Mouse (Mus musculus) thymus, postnatal 14 days (tissue): Measurements from ENCODE around the gene AI854703.
A peak's percentile ranks its signal among the peaks of the same experiment; 100 is the strongest.

Experiments
- DNase-seq: peaks from one replicate; pipeline ENCODE4 v3.0.0; 2021

The AI854703 gene

DNA sequence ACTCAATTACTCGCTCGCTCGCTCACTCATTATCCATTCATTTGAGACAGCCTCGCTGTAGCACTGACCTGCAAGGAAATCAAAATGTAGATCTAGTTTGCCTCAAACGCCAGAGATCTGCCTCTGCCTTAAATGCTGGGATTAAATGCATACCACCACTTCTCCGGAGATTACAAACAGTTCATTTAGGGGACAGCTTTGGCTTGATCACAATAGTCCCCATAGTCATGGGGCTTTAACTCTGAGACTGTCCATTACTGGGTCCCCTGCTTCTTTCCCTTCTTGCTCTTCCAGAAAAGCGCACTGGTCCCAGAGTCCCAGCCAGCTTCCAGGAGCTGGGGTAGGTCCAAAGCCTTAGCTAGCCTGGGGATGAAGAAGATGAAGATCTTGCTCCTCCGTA is at the start of gene AI854703:
TSS of gene AI854703 (plus strand) at position 301 of the 400 bp plus-strand sequence.
- no peak for DNase-seq

DNA sequence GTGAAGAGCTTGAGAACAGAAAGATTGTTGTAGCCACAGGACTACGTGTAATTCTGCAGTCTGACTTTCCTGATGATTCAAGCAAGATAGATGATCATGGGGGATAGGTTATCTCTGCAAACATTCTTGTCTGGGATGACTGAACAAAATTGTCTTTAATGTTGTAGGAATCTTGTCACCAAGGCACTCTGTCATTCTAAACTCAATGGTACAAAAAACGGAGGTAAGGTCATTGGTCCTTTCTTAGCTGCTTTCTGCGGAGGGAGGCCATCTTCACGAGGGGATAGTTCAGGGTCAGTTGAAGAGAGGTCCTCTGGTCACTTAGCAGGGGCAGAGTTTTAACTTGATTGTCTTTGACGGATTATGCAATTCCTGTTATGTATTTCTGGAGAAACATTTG is 47.8 kb upstream of the AI854703 start:
- DNase-seq, result no peak

DNA sequence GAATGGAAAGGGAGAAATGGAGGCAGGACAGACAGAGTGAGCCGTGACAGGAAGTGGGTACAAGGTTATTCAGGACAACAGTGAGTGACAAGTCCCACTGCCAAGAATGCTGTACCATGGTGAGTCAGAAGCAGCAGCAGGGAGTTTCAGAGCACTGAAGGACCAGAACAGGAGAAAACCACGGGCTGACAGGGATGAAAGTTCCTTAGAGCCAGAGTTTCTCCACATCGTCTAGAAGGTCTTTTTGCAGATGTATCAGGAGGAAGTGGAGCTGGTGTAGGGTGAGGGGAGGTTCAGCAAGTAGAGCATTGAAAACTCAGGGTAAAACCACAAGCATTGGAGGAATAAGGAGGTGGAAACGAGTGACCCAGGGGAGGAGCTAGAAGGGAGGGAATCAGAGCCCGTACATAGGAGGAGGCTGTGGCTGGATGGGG is 47.3 kb upstream of the AI854703 start:
- DNase-seq, result no peak

DNA sequence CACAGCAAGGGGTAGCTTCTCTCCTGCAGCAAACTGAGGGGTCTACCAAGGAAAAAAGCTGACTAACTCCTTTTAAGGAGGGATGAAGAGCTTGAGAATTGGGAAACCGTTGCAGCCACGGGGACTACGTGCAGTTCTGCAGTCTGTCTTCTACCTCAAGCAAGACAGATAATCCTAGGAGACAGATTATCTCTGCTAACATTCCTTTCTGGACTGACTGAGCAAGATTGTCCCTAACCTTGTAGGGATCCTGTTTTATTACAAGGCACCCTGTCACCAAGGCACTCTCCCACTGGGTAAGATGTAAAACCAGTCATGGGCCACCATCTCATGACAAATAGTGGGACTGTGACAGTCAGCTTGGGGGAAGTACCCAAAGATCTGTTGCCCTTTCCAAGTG is 45.3 kb upstream of the AI854703 start:
- DNase-seq, result no peak

DNA sequence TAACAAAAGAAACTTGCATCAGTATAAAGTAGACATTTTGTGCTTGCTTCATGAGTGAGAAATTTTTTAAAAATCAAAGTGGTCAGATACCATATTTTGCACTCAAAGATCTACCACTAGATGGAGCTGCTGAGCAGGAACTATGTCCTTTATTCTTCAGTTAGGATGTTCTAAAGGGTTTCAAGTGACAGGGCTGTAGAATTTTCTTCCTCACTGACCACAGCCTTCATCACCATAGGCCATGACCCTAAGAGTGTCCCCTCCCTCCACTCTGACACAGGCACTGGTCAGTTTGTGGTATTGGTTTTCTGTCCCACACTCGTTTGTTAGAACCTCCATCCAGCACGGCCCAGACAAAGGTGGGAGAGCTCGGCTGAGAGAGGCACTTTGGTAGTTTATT is 44.5 kb upstream of the AI854703 start:
- peak; percentile 53 for DNase-seq

DNA sequence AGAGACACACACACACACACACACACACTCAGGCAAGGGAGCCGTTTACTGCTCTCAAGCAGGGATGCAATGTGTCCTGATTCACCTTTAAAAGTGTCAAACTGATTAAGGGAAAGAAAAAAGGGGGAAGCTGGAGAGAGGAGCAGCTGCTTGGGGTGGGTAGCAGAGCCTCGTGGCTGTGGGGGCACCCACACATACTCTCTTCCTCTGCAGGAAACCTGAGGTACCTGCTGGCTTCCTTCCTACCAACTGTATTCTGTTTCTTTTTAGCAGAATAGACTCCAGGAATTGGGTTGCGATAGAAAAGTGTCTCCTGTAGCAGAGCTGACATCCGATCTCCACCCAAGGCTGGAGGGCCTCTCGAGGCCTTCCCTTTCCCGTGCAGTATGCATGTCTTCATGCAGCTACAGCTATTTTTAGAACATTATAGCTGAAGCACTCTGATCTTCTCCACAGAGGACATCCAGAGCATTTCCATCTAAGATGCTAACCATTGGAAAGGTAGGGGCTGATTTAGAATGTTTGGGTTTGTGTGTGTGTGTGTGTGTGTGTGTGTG is 37.3 kb upstream of the AI854703 start, which contains the start of gene Gm45021:
TSS of gene Gm45021 (plus strand) at position 417 of the 557 bp plus-strand sequence.
- DNase-seq, result no peak

DNA sequence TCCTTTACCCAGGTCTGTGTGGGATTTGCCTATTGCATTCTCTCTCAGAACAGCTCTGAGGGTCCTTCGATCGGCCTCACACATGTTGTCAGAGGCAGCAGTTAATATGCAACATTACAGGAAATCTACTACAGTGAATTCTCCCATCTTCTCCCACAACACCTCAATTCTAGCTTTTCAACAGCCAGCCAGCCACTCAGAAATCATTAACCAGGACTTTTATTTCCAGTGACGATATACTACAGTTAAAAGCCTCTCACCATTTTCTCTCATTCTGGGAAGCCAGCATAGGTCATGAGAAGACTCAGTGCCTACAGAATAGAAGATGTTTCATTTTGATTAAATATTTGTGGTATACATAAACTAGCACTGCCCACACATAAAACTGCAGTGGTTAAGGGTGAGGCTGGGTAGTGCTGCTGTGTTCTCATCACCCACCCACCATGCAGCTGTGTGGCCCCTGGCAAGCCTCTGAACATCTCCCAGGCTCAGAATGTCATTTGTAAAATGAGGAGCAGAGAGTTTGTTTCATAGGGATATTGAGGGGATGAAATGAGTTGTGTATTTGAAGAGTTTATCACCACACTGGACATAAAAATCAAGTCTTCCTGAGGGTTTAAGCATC is 35.2 kb upstream of the AI854703 start:
- no peak for DNase-seq

DNA sequence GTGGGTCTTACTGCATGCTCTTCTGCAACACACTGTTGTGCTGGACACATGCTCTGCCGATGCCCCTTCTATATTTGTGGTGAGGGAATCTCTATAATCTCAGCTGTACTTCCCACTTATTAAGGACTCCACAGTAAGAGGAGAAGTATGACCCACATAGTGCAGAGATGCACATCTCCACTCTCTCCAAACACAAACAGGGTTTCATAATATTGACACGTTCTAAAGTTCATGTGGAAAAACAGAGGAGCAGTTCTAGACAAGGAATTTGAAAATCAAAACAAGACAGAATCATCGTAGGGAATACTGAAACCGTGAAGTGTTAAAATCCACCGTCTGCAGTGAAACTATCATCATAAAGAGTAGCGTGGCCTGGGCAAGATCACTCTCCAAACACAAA is 34.7 kb upstream of the AI854703 start:
- DNase-seq, result no peak

DNA sequence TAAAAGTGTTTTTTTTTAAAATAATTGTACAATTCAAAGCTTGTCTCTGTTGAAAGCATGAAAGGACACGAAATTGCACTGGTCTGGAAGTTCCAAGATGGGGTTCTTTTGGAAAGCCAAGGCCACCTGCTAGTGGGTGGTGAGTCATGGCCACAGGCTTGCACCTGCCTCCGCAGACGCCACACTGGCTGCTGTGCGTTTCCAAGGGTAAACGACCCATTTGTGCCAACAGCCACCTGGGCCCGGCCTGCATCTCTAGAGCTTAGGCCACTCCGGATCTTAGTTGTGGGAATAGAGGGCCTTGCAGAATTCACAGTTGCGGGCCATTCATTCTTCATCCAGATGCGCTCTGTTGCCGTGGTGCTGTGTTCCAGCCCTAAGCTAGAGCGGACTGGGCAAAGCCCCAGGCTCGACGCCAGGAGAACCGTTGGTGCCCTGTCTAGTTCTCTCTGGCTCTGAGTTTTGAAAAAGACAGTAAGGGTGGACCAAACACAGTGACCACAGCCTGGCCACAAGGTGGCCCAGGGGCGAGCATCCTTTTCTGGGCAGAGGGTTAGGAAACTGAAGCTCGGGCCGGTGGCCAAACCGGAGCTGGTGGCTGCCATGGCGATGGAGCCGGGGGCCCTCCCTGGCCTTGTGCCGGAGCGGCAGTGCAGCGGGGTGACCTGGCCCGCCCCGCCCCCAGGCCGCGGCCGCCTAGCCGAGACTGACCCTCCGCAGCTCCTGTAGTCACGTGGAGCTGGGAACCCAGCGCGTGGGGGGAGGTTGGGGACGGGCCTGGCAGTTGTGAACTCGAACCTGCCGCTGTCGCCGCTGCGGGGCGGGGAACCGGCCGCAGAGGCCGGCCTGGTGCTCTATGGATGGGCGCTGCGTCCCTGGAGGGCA is 33.2 kb upstream of the AI854703 start, which contains the start of the genes Repin1 and Gm44965:
TSS of gene Repin1 (plus strand) at position 726 of the 885 bp plus-strand sequence.
TSS of gene Gm44965 (plus strand) at position 784 of the 885 bp plus-strand sequence.
- DNase-seq, result peak; percentile 78

DNA sequence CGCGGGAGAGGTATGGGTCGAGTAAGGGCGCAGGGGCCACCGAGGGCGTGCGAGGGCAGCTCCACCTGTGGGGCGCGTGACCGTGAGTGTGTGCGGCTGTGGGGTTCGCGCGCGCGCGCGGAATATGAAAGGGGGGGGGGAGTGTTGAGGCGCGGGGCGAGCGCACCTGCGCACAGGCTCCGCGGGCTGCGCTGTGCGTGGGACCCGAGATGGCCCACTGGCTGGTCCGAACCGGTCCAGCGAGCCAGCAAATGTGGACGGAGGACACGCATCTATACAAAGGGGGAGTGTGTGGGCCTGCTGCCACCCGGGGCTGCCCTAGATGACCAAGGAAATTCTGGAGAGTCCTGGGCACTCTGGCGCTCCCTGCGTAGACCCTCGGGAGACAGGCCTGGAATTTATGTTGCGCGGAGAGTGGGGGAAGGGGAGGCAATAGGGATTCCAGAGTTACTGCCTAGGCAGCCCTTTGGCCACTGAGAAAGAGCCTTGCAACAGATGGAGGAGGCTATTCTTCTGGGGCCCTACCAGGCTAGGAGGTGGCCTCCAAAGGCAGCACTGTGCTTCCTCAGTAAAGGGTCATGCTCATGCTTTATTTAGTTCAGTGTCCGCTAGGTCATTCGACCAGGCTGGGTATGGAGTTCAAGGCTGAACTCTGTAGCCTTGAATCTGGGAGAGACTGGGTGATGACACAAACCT is 32.4 kb upstream of the AI854703 start:
- no peak for DNase-seq

DNA sequence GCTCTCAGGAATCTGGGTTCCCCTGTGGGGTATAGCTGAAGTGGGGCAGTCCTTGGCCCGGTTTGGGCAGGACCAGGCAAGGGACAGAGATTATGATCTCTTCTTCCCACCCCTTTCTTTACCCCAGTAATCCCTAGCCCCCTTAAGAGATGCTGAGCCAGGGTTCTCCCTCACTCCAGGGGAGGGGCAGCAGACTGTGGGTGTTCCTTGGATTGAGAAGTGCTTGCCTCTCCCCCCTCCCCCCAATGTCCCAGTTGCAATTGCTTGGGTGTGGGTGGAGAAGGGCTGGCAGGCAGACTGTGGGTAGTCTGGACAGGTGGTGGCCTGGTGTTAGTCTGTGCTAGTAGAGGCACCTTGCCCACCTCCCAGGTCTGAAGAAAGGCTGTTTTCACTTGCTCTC is 31.3 kb upstream of the AI854703 start:
- DNase-seq, result no peak

DNA sequence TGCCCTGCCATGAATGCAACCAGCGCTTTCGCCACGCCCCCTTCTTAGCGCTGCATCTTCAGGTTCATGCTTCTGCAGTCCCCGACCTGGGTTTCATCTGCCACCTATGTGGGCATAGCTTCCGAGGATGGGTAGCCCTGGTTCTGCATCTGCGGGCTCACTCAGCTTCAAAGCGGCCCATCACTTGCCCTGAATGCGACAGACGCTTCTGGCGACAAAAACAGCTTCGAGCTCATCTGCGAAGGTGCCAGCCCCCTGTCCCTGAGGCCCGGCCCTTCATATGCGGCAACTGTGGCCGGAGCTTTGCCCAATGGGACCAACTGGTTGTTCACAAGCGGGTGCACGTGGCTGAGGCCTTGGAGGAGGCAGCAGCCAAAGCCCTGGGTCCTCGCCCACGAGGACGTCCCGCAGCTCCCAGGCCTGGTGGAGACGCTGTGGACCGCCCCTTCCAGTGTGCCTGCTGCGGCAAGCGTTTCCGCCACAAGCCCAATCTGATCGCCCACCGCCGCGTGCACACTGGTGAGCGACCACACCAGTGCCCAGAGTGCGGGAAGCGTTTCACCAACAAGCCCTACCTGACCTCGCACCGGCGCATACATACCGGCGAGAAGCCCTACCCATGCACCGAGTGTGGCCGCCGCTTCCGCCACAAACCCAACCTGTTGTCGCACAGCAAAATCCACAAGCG is 29.9 kb upstream of the AI854703 start:
- no peak for DNase-seq

DNA sequence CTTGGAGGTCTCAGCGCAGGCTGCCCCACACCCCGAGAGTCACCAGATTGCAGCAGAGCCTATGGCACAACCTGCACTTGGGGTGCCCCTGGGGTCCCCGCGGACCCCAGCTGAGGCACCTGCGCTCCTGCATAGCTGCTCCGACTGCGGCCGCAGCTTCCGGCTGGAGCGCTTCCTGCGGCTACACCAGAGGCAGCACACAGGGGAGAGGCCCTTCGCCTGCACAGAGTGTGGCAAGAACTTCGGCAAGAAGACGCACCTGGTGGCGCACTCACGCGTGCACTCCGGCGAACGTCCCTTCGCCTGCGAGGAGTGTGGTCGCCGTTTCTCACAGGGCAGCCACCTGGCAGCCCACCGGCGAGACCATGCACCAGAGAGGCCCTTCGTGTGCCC is 29.3 kb upstream of the AI854703 start:
- no peak for DNase-seq

DNA sequence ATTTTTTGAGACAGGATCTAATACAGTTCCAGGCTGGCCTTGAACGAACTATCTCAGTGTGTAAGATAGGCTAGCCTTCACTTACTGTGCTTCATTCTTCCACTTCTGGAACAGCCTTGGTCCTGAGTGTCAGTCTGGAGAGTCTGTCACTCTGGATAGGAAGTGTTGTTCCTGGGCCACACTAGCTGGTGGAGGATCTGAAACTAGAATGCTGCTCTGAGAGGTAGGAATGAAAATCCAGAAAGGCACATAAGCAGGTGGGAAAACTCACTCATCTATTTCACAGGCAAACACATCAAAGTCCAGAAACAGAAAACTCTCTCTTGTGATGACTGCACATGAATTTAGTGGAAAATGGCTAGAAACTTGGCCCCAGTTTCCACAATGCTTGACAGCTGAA is 26.0 kb upstream of the AI854703 start:
- DNase-seq, result no peak

DNA sequence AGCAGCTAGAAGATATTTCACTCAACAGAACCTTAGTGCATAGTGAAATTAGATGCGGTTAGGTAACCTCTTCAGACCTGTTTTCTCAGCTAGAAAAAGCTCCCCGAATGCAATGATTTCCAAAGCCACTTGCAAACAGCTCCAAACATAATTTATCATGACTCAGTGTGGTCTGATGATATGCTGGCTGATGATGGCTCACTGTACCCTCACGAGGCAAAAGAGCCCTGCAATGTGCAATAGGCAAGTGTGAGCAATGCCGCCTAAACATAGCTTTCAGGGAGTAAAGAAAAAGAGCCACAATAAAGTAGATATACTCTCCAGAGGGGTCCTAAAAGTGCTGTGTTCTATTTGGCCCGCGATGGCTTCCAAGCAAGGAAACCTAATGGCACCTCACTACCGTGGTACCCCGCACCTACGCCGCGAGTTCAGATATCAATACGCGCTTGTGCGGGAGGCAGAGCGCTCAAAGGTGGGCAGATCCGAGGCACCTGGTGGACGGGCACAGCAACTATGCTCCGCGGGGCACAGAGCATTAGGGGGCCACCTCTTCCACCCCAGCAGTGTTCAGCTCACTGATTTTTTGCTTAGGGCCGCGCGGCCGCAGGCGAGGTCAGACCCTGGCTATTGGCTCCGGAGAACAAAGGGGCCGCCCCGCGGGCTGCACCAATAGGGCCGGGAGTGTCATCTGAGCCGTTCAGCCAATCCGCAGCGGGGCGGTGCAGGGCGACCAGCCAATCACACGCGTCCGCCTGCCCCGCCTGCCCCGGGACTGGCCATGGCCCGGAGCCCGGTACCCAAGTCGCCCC is 25.1 kb upstream of the AI854703 start, which contains the start of gene Zfp775:
TSS of gene Zfp775 (plus strand) at position 793 of the 809 bp plus-strand sequence.
- DNase-seq, result peak; percentile 94

DNA sequence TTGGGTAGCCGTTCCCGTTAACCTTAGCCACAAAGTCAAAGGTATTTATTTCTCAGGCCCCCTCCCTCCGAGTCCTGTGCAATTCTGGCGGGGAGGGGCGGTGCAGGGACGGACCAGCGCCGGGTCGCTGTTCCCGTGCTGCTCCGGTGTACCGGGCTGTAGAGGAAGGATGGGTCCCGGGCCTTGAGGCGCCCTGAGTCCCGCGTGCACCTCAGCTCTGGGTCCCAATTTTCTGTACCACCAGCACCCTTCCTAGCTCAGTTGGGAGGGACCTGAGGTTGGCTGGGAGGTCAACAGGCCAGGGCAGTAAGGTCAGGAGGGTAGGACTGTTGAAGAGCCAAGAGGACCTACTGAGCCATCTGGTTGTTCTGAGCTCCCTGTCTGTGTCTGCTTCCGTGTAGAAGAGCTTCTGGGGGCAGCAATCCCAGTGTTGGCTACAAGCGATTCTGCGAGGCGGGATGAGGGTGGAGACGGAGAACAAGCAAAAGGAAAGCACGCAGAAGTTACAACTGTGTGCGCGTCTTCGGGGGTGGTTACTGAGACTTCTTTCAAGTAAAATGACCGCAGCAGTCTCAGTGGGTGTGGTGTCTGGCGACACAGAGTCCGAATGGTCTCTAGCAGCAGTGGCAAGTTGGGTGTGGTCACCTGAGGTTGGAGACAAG is 24.4 kb upstream of the AI854703 start:
- no peak for DNase-seq

DNA sequence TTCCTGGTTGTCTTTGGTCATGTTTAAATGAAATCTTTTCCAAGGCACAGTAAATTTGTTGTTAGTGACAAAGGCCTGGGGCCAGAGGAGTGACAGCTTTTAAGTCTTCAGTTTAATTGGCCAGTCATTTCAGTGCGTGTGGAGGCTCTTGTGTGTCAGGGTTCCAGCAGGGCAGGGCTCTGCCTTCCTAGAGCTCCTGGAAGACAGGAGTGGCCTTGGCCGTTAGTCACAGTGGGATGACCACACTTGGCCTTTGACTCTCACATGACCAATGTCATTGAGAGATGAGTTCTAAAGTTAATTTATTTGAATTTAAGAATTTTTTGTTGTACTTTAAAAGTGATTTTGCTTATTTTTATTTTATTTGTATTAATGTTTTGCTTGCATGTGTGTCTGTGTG is 18.4 kb upstream of the AI854703 start:
- DNase-seq, result no peak

DNA sequence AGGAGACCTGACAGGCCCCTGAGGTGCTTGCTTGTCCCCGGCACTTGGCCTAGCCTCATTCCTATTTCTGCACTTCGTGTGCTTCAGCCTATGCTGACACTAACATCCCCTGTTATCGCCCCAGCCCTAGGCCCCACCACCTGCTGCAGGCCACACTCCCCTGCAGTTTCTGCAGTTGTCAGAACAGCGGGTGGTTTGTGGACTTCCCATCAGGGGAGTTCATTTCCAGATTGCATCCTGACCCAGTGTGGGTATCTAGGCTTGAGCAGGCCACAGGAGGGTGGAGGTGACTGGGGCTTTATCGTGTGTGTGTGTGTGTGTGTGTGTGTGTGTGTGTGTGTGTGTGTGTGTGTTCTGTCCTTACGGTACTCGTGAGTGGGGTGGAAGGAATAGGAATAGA is 17.1 kb upstream of the AI854703 start:
- no peak for DNase-seq

DNA sequence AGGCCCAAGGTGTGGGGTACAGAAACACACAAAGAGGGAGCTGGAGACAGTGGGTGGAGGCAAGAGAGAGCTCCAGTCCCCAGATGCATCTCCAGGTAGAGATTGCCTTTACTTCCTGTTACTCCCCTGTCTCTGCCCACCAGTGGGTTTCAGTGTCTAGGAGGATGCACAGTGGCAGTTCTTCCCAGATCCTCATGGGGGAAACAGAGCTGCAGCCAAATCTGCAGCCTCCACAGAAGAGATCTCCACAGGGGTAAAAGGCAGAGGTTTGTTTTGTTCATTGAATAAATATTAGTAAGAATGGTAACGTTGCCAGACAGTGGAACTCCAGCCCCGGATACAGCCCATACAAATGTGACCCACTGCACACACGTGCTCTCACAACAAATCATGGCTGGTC is 15.9 kb upstream of the AI854703 start:
- no peak for DNase-seq

DNA sequence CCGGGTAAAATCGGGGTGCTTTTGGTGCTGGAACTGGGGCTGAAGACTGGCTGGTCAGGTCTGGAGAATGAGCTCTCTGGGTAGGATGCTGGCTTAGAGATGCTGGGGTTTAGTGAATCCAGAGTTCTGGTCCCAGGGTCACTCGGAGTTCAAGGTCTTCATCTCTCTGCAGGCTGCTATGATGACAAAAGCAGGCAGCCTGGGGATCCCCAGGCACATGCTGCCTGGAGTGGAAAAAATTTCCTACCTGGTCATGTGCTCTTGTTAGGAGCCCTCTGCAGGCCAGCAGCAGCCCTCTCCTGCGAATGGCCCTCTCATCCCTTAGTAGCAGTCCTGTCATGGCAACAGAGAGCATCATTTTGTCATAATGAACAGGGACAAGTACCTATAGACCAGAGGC is 13.1 kb upstream of the AI854703 start:
- no peak for DNase-seq

DNA sequence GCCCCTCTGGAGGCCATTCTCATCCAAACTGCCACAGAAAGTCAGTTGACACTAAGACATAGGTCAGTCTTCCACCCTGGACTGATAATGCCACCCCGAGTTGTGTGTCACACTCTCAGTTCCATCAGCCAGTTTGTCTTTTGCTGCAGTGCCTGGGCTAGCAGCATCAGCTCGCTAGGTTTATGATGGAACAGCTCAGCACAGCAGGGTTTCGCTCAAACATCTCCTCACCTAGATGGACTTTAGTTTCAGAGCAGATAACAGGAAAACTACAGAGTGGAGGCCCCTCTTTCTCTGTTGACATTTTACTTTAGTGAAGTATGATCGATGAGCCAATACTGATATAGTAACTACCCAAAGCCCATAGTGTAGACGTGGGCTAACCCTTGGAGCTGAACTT is 11.8 kb upstream of the AI854703 start:
- DNase-seq, result no peak
